Mouse (Mus musculus): ENCODE measurements at regions not wholly inside any gene's neighbourhood (a gene's known extent, or its start where the extent isn't known, plus 50 kb on each side); places are given as distances from the start of the nearest gene placed in this dataset.

DNA sequence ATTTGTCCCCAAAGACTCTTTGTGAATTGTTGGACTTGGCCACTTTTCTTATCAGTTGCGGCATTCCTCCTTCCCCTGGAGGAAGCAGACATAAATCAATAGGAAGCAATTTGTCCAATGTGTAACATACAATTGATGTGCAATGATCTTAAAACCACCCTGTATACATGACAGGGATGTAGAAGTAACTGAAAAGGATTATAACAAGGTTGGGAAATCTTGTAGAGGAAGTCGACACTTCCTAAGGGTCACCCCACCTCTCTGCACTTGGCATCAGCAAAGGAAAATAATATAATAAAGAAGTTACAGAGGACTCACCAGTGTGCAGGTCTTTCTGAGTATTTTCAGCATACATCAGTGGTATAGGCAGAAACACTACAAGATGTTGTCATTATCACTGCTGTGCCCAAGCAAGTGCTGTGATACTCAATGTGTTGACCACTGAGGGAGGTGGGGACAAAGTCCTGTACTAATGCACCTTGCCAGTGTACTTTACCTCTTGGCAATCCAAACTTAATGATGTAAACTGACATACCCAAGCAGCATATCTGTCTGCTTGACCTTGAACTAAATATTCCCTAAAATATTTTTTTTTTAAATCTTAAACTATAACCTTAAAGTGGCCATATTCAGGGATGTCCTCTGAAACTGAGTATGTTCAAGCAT, 198.9 kb downstream of the Rnf152 start:
- Histone ChIP-seq H3K4me3 (ENCODE audit: low read depth, low read length) (no peak overlapping the region), H3K27ac (ENCODE audit: low read depth) (no peak overlapping the region), H3K4me1 (ENCODE audit: insufficient read depth) (no peaks in the 10 kb centered on the region), H3K36me3 (ENCODE audit: insufficient read depth) (no peaks in the 10 kb centered on the region), H3K9ac (no peak overlapping the region), H3K27me3 (ENCODE audit: insufficient read depth, low read length) (no peaks in the 10 kb centered on the region), H3K9me3 (ENCODE audit: low read depth, low read length) (no peaks in the 10 kb centered on the region), H3K4me2 (no peak overlapping the region)
- ATAC-seq (ENCODE audit: insufficient read depth) (no peak), DNase-seq (no peak)
- WGBS = 51% methylated on average over 2 of the region's 2 CpGs
- TF ChIP-seq CTCF (IDR thresholded peaks at IDR 0.05; ENCODE audit: low read depth) = no peak

GRCm38 (mm10) chr1:105152175-105152828, 204.2 kb downstream of the Rnf152 start:
- 68% methylated on average over 6 of the region's 6 CpGs for WGBS
- DNase-seq (peak; percentile 22), ATAC-seq (ENCODE audit: insufficient read depth) (peak; percentile 47; the same call in 1 of the 2 replicates)
- no peak for TF ChIP-seq CTCF (IDR thresholded peaks at IDR 0.05; ENCODE audit: low read depth)
- Histone ChIP-seq H3K9ac (no peak overlapping the region), H3K4me1 (ENCODE audit: insufficient read depth) (no peaks in the 10 kb centered on the region), H3K36me3 (ENCODE audit: insufficient read depth) (no peaks in the 10 kb centered on the region), H3K4me2 (no peak overlapping the region), H3K27me3 (ENCODE audit: insufficient read depth, low read length) (no peaks in the 10 kb centered on the region), H3K27ac (ENCODE audit: low read depth) (no peak overlapping the region), H3K9me3 (ENCODE audit: low read depth, low read length) (no peaks in the 10 kb centered on the region), H3K4me3 (ENCODE audit: low read depth, low read length) (no peak overlapping the region)

- no peak overlapping the region for H3K4me3 ChIP-seq (ENCODE audit: low read depth, low read length)
- H3K4me1 ChIP-seq (ENCODE audit: insufficient read depth) = no peaks in the 10 kb centered on the region
- no peak overlapping the region for H3K9ac ChIP-seq
- WGBS = 57% methylated on average over 1 of the region's 1 CpGs
- H3K36me3 ChIP-seq (ENCODE audit: insufficient read depth) = no peaks in the 10 kb centered on the region
- ATAC-seq (ENCODE audit: insufficient read depth) (no peak), DNase-seq (no peak)
- H3K27me3 ChIP-seq (ENCODE audit: insufficient read depth, low read length) = no peaks in the 10 kb centered on the region
- no peaks in the 10 kb centered on the region for H3K9me3 ChIP-seq (ENCODE audit: low read depth, low read length)
- no peak overlapping the region for H3K27ac ChIP-seq (ENCODE audit: low read depth)
- H3K4me2 ChIP-seq = no peak overlapping the region
- TF ChIP-seq CTCF (IDR thresholded peaks at IDR 0.05; ENCODE audit: low read depth) = no peak
Measured at GRCm38 (mm10) chr1:105151466-105151846, 205.1 kb downstream of the Rnf152 start.

DNA sequence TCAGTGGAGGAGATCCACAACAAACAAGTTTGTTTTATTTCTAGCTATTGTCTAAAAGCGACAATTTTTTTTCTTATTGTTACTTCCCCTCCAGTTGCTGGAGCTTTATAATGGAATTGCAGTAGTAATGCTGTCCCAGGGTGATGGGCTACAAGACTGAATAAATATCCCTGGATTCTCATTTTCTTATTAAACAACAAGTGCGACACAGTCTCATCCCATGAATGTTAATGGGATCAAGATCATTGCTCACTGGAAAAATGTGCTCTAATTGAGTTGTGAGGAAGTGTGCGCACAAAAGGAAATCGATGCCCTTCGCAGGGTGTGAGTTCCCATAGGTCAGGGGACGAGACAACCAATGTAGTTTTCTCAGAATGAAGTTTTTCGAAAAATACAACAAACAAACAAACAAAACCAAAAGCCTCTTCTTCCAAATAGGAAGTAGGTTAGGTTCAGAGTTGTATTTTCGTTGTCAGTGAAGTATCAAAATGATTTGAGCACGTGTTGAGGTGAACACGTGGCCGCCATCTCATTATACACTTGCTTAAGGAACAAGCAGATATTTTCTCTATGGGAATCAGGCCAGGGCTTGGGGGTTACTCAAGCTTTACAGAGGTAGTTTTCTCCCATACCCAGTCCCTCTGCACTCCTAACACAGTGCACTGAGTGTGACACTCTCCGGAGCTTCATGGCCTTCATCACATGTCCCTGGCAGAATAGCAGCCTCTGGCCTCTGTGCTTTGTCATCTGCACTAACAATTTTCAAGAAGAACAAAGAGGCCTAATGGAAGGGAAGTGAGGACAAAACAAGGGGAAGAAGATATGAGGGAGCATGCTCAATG, 205.7 kb downstream of the Rnf152 start:
- Histone ChIP-seq H3K4me3 (ENCODE audit: low read depth, low read length) (no peak overlapping the region), H3K36me3 (ENCODE audit: insufficient read depth) (no peaks in the 10 kb centered on the region), H3K4me2 (no peak overlapping the region), H3K27me3 (ENCODE audit: insufficient read depth, low read length) (no peaks in the 10 kb centered on the region), H3K4me1 (ENCODE audit: insufficient read depth) (no peaks in the 10 kb centered on the region), H3K9ac (no peak overlapping the region), H3K9me3 (ENCODE audit: low read depth, low read length) (no peaks in the 10 kb centered on the region), H3K27ac (ENCODE audit: low read depth) (no peak overlapping the region)
- no peak for ATAC-seq (ENCODE audit: insufficient read depth)
- no peak for TF ChIP-seq CTCF (IDR thresholded peaks at IDR 0.05; ENCODE audit: low read depth)
- DNase-seq = no peak
- 86% methylated on average over 12 of the region's 12 CpGs for WGBS

- no peak for ATAC-seq (ENCODE audit: insufficient read depth)
- 77% methylated on average over 2 of the region's 2 CpGs for WGBS
- no peak for TF ChIP-seq CTCF (IDR thresholded peaks at IDR 0.05; ENCODE audit: low read depth)
Measured at GRCm38 (mm10) chr1:105148792-105149191, 207.7 kb downstream of the Rnf152 start.

GRCm38 (mm10) chr1:105148048-105148447, 208.5 kb downstream of the Rnf152 start:
- no peaks in the 10 kb centered on the region for H3K9me3 ChIP-seq (ENCODE audit: low read depth, low read length)
- no peaks in the 10 kb centered on the region for H3K36me3 ChIP-seq (ENCODE audit: insufficient read depth)
- H3K27ac ChIP-seq (ENCODE audit: low read depth) = no peak overlapping the region
- no peak for DNase-seq
- H3K9ac ChIP-seq = no peak overlapping the region
- no peak overlapping the region for H3K4me2 ChIP-seq
- ATAC-seq (ENCODE audit: insufficient read depth) = no peak
- H3K4me1 ChIP-seq (ENCODE audit: insufficient read depth) = no peaks in the 10 kb centered on the region
- H3K27me3 ChIP-seq (ENCODE audit: insufficient read depth, low read length) = no peaks in the 10 kb centered on the region
- TF ChIP-seq CTCF (IDR thresholded peaks at IDR 0.05; ENCODE audit: low read depth) = no peak
- no peak overlapping the region for H3K4me3 ChIP-seq (ENCODE audit: low read depth, low read length)

More at GRCm38 (mm10) chr1:105148792-105149191, 207.7 kb downstream of the Rnf152 start:
- Histone ChIP-seq H3K9me3 (ENCODE audit: low read depth, low read length) (no peaks in the 10 kb centered on the region), H3K4me2 (no peak overlapping the region), H3K4me1 (ENCODE audit: insufficient read depth) (no peaks in the 10 kb centered on the region), H3K9ac (no peak overlapping the region), H3K27me3 (ENCODE audit: insufficient read depth, low read length) (no peaks in the 10 kb centered on the region), H3K27ac (ENCODE audit: low read depth) (no peak overlapping the region), H3K36me3 (ENCODE audit: insufficient read depth) (no peaks in the 10 kb centered on the region), H3K4me3 (ENCODE audit: low read depth, low read length) (no peak overlapping the region)
- no peak for DNase-seq

DNA sequence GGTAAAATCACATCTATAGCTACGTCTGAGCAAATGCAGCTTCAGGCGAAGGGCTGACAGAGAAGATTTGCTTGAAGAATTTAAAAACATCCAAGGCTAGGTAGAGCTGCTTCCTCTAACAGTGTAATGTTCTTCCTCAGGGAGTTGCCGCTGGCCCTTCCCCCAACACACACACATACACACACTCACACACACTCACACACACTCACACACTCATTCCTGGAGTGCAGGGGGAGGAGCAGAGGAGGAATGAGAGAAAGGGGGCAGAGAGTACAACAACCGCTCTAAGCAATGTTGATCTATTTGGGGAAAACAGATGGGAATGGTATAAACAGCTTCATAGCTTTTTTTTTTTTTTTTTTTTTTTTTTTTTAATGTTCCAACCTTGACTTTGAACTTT, 232.6 kb downstream of the Rnf152 start:
- Histone ChIP-seq H3K4me2 (no peak overlapping the region), H3K27me3 (ENCODE audit: insufficient read depth, low read length) (no peaks in the 10 kb centered on the region), H3K27ac (ENCODE audit: low read depth) (no peak overlapping the region), H3K9me3 (ENCODE audit: low read depth, low read length) (no peaks in the 10 kb centered on the region), H3K4me1 (ENCODE audit: insufficient read depth) (no peaks in the 10 kb centered on the region), H3K4me3 (ENCODE audit: low read depth, low read length) (no peak overlapping the region), H3K36me3 (ENCODE audit: insufficient read depth) (no peaks in the 10 kb centered on the region), H3K9ac (no peak overlapping the region)
- TF ChIP-seq CTCF (IDR thresholded peaks at IDR 0.05; ENCODE audit: low read depth) = no peak
- 44% methylated on average over 4 of the region's 4 CpGs for WGBS
- peak; percentile 71; the same call in 1 of the 2 replicates for ATAC-seq (ENCODE audit: insufficient read depth)
- DNase-seq = peak; percentile 19

Measured in lung, embryonic 14.5 days (tissue).